Mouse (Mus musculus): ENCODE data around the gene Cwc22. TPM values are rescaled to one million over a fixed set of nuclear protein-coding genes. Genes with fewer than 3 reads are reported as not detected.

Cwc22 gene
- polyA plus RNA-seq, 1 experiment from 2014 or later: 8.8 TPM

- H3K27ac ChIP-seq (ENCODE audit: low read depth, low read length): no peak overlapping the region
- 85% methylated on average over 7 of the region's 7 CpGs for WGBS
- no peaks in the 10 kb centered on the region for H3K9me3 ChIP-seq (ENCODE audit: control insufficient read depth)
- no peak overlapping the region for H3K4me2 ChIP-seq (replicated peaks; ENCODE audit: low read depth)
- TF ChIP-seq CTCF (IDR thresholded peaks at IDR 0.05; ENCODE audit: low read depth): no peak
- ATAC-seq: no peak
- no peaks in the 10 kb centered on the region for H3K4me1 ChIP-seq (replicated peaks; ENCODE audit: control insufficient read depth, insufficient read depth, low read length)
- peaks cover 48% of the 10 kb centered on the region for H3K36me3 ChIP-seq (ENCODE audit: control insufficient read depth, insufficient read depth)
- H3K9ac ChIP-seq (ENCODE audit: low read depth, low read length): no peak overlapping the region
- H3K4me3 ChIP-seq (ENCODE audit: low read depth, low read length): no peak overlapping the region
- no peaks in the 10 kb centered on the region for H3K27me3 ChIP-seq (replicated peaks; ENCODE audit: control insufficient read depth, insufficient read depth, low read length)
Observed at GRCm38 (mm10) chr2:77925187-77925924, 20.8 kb downstream of the Cwc22 start.

DNA sequence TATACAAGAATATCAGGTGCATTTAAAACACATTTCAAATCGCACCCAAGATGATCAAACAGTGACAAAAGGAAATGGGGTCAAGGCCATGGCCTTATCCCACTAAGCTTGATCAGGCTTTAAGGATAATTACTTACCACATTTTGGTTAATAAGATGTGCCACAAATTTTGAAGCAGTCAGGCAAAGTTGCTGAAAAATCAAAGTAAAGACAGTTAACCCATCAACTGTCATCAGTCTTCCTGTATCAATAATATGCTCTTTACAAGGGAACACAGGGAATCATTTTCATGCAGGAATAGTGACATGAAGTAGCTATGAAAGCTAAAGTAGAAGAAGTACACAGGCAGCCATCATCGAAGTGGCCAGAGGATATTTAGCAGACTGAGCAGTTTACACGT, 22.2 kb downstream of the Cwc22 start:
- H3K36me3 ChIP-seq (ENCODE audit: control insufficient read depth, insufficient read depth): peaks cover 44% of the 10 kb centered on the region
- no peak for ATAC-seq
- H3K27me3 ChIP-seq (replicated peaks; ENCODE audit: control insufficient read depth, insufficient read depth, low read length): no peaks in the 10 kb centered on the region
- no peak overlapping the region for H3K27ac ChIP-seq (ENCODE audit: low read depth, low read length)
- no peak overlapping the region for H3K9ac ChIP-seq (ENCODE audit: low read depth, low read length)
- H3K4me1 ChIP-seq (replicated peaks; ENCODE audit: control insufficient read depth, insufficient read depth, low read length): no peaks in the 10 kb centered on the region
- TF ChIP-seq CTCF (IDR thresholded peaks at IDR 0.05; ENCODE audit: low read depth): no peak
- WGBS: 95% methylated on average over 3 of the region's 3 CpGs
- H3K9me3 ChIP-seq (ENCODE audit: control insufficient read depth): no peaks in the 10 kb centered on the region
- H3K4me3 ChIP-seq (ENCODE audit: low read depth, low read length): no peak overlapping the region
- no peak overlapping the region for H3K4me2 ChIP-seq (replicated peaks; ENCODE audit: low read depth)

DNA sequence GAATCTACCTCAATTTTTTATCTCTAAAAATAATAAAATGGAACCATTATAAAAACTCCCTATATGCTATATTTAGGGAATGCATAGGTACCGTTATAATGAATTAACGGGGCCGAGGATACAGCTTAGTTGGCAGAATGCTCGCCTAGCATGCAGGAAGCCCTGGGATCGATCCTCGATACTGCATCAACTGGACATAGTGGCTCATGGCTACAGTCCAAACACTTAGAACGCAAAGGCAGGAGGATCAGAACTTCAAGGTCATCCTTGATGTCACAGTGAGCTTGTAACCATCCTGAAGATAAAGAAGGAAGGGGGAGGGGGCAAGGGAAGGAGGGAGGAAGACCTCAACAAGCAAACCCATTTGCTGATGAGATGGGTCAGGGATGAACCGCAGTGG, 23.0 kb downstream of the Cwc22 start:
- Histone ChIP-seq H3K4me3 (ENCODE audit: low read depth, low read length) (no peak overlapping the region), H3K27me3 (replicated peaks; ENCODE audit: control insufficient read depth, insufficient read depth, low read length) (no peaks in the 10 kb centered on the region), H3K9ac (ENCODE audit: low read depth, low read length) (no peak overlapping the region), H3K36me3 (ENCODE audit: control insufficient read depth, insufficient read depth) (peaks cover 38% of the 10 kb centered on the region), H3K4me1 (replicated peaks; ENCODE audit: control insufficient read depth, insufficient read depth, low read length) (no peaks in the 10 kb centered on the region), H3K9me3 (ENCODE audit: control insufficient read depth) (no peaks in the 10 kb centered on the region), H3K27ac (ENCODE audit: low read depth, low read length) (no peak overlapping the region), H3K4me2 (replicated peaks; ENCODE audit: low read depth) (no peak overlapping the region)
- WGBS: 96% methylated on average over 8 of the region's 8 CpGs
- ATAC-seq: no peak
- TF ChIP-seq CTCF (IDR thresholded peaks at IDR 0.05; ENCODE audit: low read depth): no peak

GRCm38 (mm10) chr2:77921307-77921706, 24.9 kb downstream of the Cwc22 start:
- Histone ChIP-seq H3K36me3 (ENCODE audit: control insufficient read depth, insufficient read depth) (peaks cover 44% of the 10 kb centered on the region), H3K27ac (ENCODE audit: low read depth, low read length) (no peak overlapping the region), H3K9ac (ENCODE audit: low read depth, low read length) (no peak overlapping the region), H3K27me3 (replicated peaks; ENCODE audit: control insufficient read depth, insufficient read depth, low read length) (no peaks in the 10 kb centered on the region), H3K4me3 (ENCODE audit: low read depth, low read length) (no peak overlapping the region), H3K4me1 (replicated peaks; ENCODE audit: control insufficient read depth, insufficient read depth, low read length) (no peaks in the 10 kb centered on the region), H3K4me2 (replicated peaks; ENCODE audit: low read depth) (no peak overlapping the region), H3K9me3 (ENCODE audit: control insufficient read depth) (no peaks in the 10 kb centered on the region)
- ATAC-seq: no peak
- WGBS: 89% methylated on average over 4 of the region's 4 CpGs
- TF ChIP-seq CTCF (IDR thresholded peaks at IDR 0.05; ENCODE audit: low read depth): no peak

- no peak overlapping the region for H3K9ac ChIP-seq (ENCODE audit: low read depth, low read length)
- H3K9me3 ChIP-seq (ENCODE audit: control insufficient read depth): no peaks in the 10 kb centered on the region
- H3K36me3 ChIP-seq (ENCODE audit: control insufficient read depth, insufficient read depth): peaks cover 44% of the 10 kb centered on the region
- no peaks in the 10 kb centered on the region for H3K27me3 ChIP-seq (replicated peaks; ENCODE audit: control insufficient read depth, insufficient read depth, low read length)
- no peak for ATAC-seq
- H3K27ac ChIP-seq (ENCODE audit: low read depth, low read length): no peak overlapping the region
- H3K4me2 ChIP-seq (replicated peaks; ENCODE audit: low read depth): no peak overlapping the region
- WGBS: 96% methylated on average over 2 of the region's 2 CpGs
- H3K4me1 ChIP-seq (replicated peaks; ENCODE audit: control insufficient read depth, insufficient read depth, low read length): no peaks in the 10 kb centered on the region
- no peak for TF ChIP-seq CTCF (IDR thresholded peaks at IDR 0.05; ENCODE audit: low read depth)
- H3K4me3 ChIP-seq (ENCODE audit: low read depth, low read length): no peak overlapping the region
Observed at GRCm38 (mm10) chr2:77920621-77921020, 25.6 kb downstream of the Cwc22 start.

GRCm38 (mm10) chr2:77918474-77918873, 27.7 kb downstream of the Cwc22 start:
- ATAC-seq: no peak
- Histone ChIP-seq H3K9me3 (ENCODE audit: control insufficient read depth) (no peaks in the 10 kb centered on the region), H3K4me1 (replicated peaks; ENCODE audit: control insufficient read depth, insufficient read depth, low read length) (no peaks in the 10 kb centered on the region), H3K4me2 (replicated peaks; ENCODE audit: low read depth) (no peak overlapping the region), H3K27me3 (replicated peaks; ENCODE audit: control insufficient read depth, insufficient read depth, low read length) (no peaks in the 10 kb centered on the region), H3K4me3 (ENCODE audit: low read depth, low read length) (no peak overlapping the region), H3K27ac (ENCODE audit: low read depth, low read length) (no peak overlapping the region), H3K36me3 (ENCODE audit: control insufficient read depth, insufficient read depth) (peaks cover 52% of the 10 kb centered on the region), H3K9ac (ENCODE audit: low read depth, low read length) (no peak overlapping the region)
- WGBS: 80% methylated on average over 3 of the region's 3 CpGs
- TF ChIP-seq CTCF (IDR thresholded peaks at IDR 0.05; ENCODE audit: low read depth): no peak

All from intestine, postnatal 0 days (tissue).